Mouse (Mus musculus) yolk sac, embryonic 10.5 days (tissue): ENCODE results near the gene Serping1.
A peak's percentile ranks its signal among the peaks of the same experiment; 100 is the strongest.
"Not testable (repeated sequence)": the region's sequence is repeated elsewhere in the genome, so short reads cannot be mapped to it uniquely, and the experiment has no call there.

ENCODE experiments used
- DNase-seq: peaks from one replicate; pipeline ENCODE4 v3.0.0-alpha.2; 2017; ENCODE audit warnings: low spot score

Serping1 gene

GRCm38 (mm10) chr2:84775241-84775640 lies at the start of gene Serping1:
TSS of gene Serping1 (minus strand) at chr2:84775444.
- DNase-seq, result no peak

- no peak for DNase-seq
Observed at GRCm38 (mm10) chr2:84823237-84823636, 48.0 kb upstream of the Serping1 start.

- DNase-seq, result no peak
Observed at GRCm38 (mm10) chr2:84822552-84822951, 47.3 kb upstream of the Serping1 start, which contains the start of gene Smtnl1. TSS of gene Smtnl1 (minus strand) at chr2:84822652.

GRCm38 (mm10) chr2:84819861-84820260 lies 44.6 kb upstream of the Serping1 start:
- no peak for DNase-seq

GRCm38 (mm10) chr2:84812676-84813075 lies 37.4 kb upstream of the Serping1 start:
- DNase-seq, result no peak

GRCm38 (mm10) chr2:84811880-84812279 lies 36.6 kb upstream of the Serping1 start:
- peak; percentile 52 for DNase-seq

GRCm38 (mm10) chr2:84810886-84811577 lies 35.8 kb upstream of the Serping1 start:
- DNase-seq, result peak; percentile 91

- DNase-seq, result no peak
Observed at GRCm38 (mm10) chr2:84810526-84810885, 35.3 kb upstream of the Serping1 start.

- peak; percentile 11 for DNase-seq
Observed at GRCm38 (mm10) chr2:84809330-84809729, 34.1 kb upstream of the Serping1 start.

- DNase-seq, result no peak
Observed at GRCm38 (mm10) chr2:84806546-84806945, 31.3 kb upstream of the Serping1 start.

- no peak for DNase-seq
Observed at GRCm38 (mm10) chr2:84803963-84804362, 28.7 kb upstream of the Serping1 start.

- DNase-seq, result not testable (repeated sequence)
Observed at GRCm38 (mm10) chr2:84801223-84801622, 26.0 kb upstream of the Serping1 start.

GRCm38 (mm10) chr2:84800304-84800703 lies 25.1 kb upstream of the Serping1 start:
- peak; percentile 50 for DNase-seq

GRCm38 (mm10) chr2:84799041-84799561 lies 23.9 kb upstream of the Serping1 start:
- peak; percentile 54 for DNase-seq

GRCm38 (mm10) chr2:84798493-84798921 lies 23.3 kb upstream of the Serping1 start, which contains the start of gene Ube2l6:
TSS of gene Ube2l6 (plus strand) at chr2:84798828.
- DNase-seq, result peak; percentile 79

- peak; percentile 49 for DNase-seq
Observed at GRCm38 (mm10) chr2:84797833-84798492, 22.7 kb upstream of the Serping1 start.

- DNase-seq, result no peak
Observed at GRCm38 (mm10) chr2:84793871-84794270, 18.6 kb upstream of the Serping1 start.

- DNase-seq, result no peak
Observed at GRCm38 (mm10) chr2:84793154-84793553, 17.9 kb upstream of the Serping1 start.

- DNase-seq, result no peak
Observed at GRCm38 (mm10) chr2:84792516-84792915, 17.3 kb upstream of the Serping1 start.

GRCm38 (mm10) chr2:84790418-84790817 lies 15.2 kb upstream of the Serping1 start:
- DNase-seq, result no peak

- no peak for DNase-seq
Observed at GRCm38 (mm10) chr2:84788316-84788715, 13.1 kb upstream of the Serping1 start.

GRCm38 (mm10) chr2:84783840-84784566 lies 8.8 kb upstream of the Serping1 start:
- no peak for DNase-seq
